Mouse (Mus musculus): ENCODE data around the gene Kctd3. TPM values are rescaled to one million over a fixed set of nuclear protein-coding genes. Genes with fewer than 3 reads are reported as not detected.
A peak's percentile ranks its signal among the peaks of the same experiment; 100 is the strongest.

Gene Kctd3
- total RNA-seq, 2 experiments from 2014 or later: 7.5 to 8.3 TPM

DNA sequence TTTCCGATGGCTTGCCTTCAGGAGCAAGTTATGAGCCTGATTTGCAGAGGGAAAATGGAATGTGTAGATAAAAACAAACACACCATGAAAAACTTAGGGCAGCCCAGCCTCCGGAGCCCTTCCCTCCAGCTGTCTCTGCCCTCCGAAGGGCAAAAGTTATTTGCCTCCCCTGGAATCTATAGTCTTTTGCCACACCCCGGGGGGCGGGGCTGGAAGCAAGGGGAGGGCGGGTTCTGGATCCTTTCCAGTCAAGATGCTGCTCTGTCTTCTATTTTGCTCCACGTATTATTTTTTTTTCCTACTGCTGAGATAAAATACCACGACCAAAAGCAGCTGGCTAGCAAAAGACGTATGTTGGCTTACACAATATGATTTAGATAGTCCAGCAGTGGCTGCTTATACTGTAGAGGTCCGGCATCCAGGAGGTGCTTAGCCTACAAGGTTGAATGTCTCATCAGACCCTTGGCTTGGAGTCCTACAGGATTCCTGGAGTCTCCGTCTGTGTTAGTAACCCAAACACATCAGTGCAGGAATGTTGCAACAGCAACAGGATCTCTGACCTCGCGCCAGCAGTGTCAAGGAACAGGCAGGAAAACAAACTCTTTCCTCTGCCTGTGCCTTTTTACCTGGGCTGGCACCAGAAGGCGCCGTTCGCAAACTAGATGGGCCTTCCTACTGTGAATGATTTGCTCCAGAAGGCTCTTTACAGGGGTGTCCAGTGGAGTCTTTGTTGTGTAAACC, 5.4 kb upstream of the Kctd3 start:
- ATAC-seq (ENCODE audit: poor library complexity, severe bottlenecking): no peak

DNA sequence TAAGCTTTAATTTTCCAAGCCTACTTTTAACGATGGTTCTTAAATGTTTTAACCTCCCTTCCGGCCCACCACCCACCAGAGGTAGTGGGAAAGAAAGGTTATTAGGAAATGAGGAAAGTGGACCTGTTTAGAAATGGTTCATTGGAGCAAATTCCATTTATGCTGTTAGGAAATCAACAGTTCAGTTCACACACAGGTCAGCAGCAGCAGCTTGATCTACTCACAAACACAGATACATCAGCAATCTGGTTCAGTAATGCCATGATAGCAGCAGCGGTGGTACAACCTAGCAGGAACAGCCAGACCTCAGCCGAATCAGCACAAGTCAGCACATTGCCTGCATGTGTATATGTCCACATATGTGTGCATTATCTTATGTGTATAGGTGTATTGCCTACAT, 3.0 kb upstream of the Kctd3 start:
- ATAC-seq (ENCODE audit: poor library complexity, severe bottlenecking): no peak

DNA sequence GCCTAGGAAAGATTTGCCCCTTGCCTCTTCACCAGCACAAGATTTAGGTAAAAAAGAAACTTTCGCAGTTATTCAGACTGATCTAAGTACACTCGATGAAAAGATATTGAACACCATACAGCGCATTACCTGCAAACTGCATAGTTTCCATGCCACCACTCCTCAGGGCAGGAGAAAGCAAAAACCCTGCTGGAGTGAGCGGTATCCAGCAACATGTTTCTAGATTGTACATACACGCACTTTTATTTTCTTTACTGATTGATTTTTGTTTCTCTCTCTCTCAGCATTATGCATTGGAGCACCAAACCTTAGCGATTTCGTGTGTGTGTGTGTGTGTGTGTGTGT, 311 bp upstream of the Kctd3 start:
- no peak; the same call in 1 of the 2 replicates for ATAC-seq (ENCODE audit: poor library complexity, severe bottlenecking)

DNA sequence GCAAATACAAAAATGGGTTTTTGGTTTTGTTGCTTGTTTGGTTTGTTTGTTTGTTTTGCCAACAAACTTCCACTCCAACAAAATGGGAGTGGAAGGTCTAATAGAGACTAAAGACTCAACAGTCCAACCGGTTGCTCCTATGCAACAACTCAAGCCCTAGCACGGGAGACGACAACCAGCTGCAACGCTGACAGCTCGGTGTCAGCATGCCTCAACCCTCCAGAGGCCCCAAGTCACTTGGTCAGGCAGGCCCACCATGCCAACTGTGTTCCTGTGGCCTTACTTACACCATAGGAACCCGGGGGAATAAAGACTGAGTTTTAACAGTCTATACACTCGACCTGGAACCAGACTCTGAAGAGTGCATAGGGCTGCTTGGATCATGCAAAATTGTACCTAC, 815 bp downstream of the Kctd3 start:
- ATAC-seq (ENCODE audit: poor library complexity, severe bottlenecking): peak; percentile 4; the same call in 1 of the 2 replicates

DNA sequence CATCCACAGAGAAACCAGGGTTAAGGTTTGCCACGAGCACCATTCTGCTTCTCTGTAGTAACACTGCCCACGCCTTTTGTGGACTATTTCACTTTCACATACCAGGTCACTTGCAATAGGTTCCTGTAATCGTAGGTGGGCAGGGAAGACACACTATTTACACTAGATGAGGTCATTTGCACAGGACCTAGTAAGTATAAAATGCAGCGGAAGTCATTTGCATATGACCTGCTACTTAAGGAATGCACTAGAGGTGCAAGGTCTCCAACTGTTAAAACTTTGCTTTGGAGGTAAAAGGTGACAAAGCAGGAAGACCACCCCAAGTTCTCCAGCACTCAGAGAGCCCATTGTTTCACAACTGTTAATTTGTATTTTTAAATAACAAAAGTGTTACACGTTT, 1.4 kb downstream of the Kctd3 start:
- ATAC-seq (ENCODE audit: poor library complexity, severe bottlenecking): no peak

DNA sequence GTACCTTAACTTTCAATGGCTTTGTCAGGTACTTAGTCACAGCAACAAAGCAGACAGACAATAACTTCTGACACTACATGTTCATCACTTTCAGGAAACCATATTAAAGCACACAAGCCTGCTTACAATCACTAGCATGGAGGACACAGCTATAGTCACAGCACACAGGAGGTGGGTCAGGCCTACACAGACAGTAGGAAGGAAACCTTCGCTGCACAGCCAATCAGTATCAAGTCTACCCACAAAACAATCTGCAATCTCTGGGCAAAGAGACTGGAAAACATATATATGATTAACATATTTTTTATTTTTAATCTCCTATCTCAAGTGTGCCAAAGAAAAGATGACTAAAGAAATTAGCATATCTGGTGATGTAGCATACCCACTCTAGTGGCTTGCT, 2.9 kb downstream of the Kctd3 start:
- no peak for ATAC-seq (ENCODE audit: poor library complexity, severe bottlenecking)

DNA sequence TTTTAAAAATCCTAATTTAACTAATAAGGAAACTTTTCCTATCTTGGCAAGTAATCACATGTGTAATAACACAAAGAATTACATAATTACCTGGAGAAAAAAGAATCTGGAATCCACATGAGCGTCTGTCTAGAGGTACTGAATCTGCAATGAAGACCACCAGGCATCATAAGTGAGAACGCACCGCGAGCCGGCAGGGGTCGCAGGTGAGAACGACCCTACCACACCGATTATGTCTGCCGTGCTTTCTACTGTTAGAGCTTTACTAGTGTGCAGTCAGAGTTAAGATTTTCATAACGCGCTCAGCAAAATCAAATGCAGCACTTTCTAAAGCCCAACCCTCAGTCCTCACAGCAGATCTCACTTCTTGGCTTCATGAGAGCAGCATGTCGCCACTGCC, 5.8 kb downstream of the Kctd3 start:
- no peak for ATAC-seq (ENCODE audit: poor library complexity, severe bottlenecking)

DNA sequence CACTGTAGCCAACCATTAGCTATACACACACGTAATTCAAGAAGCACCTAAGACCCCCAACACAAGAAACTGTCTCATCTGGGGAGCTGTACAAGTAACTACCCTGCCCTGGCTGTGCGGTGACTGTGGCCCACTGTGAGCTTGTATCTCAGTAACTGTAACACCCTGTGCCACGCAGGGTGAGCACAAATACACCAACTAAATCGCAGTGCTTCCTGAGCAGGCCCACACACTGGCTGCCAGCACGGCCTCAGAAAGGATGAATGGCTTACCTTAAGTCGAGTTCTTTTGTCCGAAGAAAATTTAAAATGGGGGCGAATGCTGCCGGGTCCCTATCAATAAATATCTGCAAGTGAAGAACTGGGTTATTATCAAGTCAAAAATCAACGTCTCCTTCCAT, 7.7 kb downstream of the Kctd3 start:
- ATAC-seq (ENCODE audit: poor library complexity, severe bottlenecking): no peak

DNA sequence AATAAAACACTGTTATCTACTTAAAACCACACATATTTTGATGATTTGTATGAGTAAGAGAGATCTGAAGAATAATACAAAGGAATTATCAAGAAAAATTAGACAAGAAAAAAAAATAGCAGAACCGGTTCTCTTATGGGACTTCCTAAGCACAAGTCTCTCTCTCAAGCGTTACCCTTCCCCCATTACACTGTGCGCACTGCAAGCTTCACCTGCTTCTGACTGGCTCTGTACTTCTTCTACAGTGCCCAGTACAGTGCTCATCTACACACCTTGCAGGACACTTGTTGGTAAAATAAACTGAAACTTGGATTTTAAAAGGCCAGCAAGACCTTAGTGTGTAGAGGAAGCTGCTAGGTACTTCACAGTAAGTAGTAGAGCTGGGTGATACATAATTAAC, 9.7 kb downstream of the Kctd3 start:
- no peak for ATAC-seq (ENCODE audit: poor library complexity, severe bottlenecking)

DNA sequence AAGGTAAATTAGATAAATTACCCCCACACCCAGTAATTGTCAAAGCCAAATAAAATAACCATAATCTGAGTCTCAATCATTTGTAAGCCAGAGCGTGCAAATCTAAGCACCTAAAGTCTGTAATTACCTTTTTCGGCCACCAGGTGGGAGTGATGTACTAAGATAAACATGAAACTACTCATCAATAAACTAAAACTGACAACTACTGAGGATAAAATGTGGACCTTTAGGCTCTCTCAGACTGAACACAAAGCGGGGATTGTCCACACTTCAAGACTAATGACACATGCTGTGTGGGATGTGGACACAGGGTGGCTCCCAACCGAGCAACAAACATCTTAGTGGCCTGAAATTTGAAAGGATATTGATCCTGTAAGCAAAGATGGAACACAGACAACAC, 14.4 kb downstream of the Kctd3 start:
- peak; percentile 65 for ATAC-seq (ENCODE audit: poor library complexity, severe bottlenecking)

DNA sequence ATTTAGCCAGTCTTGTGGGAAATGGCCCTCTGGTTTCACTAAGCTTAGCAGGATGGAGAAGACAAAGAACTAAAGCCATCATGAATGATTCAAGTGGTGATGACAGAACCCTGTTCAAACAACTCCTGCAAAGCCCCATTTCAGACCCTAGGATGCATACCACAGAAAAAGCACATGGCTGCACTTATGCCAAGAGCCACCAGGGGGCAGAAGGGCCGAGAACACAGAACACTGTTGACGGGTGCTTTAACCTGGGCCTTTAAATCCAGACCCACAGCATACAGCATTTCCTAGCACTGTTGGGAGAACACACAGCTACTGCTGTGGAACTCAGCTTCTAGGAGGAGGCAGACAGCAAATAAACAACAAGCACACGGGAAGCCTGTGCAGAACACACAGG, 27.6 kb downstream of the Kctd3 start:
- peak; percentile 90 for ATAC-seq (ENCODE audit: poor library complexity, severe bottlenecking)

DNA sequence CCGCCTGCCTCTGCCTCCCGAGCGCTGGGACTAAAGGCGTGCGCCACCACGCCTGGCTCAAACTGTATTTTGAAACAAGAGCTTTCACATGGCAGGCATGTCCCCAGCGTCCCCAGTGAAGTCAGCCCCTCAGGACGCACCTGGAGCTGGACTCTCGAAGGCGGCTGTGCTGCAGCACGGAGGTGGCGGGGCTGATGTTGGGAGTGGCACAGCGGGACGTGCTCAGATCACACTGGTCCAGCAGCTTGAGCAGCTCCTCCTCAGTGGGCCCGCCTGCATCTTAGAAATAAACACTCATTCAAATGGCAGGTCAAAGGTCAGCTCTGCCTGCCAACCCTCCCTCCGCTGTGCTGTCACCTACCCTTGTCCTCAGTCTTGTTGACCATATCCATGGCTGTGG, 33.7 kb downstream of the Kctd3 start:
- no peak for ATAC-seq (ENCODE audit: poor library complexity, severe bottlenecking)

DNA sequence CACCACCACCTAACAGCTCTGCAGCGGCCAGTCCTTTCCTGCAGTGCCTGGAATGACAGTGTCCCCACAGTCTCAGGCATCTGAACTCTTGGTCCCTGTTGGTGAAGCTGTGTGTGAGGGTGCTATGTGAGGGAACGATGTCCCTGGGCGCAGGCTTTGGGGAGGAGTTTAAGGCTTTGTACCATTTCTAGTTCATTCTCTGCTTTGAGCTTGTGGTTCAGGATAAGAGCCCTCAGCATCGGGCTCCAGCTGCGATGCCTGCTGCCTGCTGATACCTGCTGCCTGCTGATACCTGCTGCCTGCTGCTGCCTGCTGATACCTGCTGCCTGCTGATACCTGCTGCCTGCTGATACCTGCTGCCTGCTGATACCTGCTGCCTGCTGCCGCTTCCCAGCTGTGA, 34.6 kb downstream of the Kctd3 start:
- ATAC-seq (ENCODE audit: poor library complexity, severe bottlenecking): 0 out of 2 replicates have a peak, but pooled peaks have one; percentile 30

DNA sequence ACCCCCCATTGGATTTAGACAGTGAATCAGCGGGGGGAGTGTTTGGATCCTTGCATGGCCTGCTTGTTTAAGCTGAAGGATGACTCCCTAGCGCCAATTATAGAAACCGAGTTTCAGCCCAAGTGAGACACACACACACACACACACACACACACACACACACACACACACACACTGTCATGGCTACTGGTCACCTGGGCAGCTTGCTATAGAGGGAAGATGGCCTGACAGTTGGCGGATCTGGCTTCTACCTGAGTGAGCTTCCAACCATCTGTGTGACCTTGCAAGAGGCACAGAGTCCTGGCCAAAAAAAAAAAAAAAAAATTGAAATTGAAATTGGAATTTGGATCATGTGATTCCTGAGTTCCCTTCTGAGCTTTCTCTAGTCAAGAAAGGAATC, 55.1 kb downstream of the Kctd3 start:
- no peak for ATAC-seq (ENCODE audit: poor library complexity, severe bottlenecking)

DNA sequence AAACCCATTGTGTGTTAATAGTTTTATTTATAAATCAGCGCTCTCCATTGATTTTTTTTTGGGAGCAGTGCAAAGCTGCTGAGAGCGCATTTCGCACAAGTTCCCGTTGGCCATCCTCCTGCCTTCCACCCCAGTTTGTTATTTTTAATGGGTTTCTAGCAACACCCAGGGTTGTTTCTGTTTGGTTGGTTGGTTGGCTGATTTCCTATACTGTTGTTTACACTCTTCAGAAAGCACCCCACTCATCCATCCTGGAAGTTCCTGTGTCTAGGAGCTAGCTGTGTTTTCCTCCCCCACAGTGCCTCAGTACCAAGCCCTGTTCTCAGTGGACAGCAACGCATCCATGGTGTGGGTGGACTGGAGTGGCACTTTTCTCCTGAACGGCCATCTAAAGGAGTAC, 56.5 kb downstream of the Kctd3 start:
- no peak for ATAC-seq (ENCODE audit: poor library complexity, severe bottlenecking)

DNA sequence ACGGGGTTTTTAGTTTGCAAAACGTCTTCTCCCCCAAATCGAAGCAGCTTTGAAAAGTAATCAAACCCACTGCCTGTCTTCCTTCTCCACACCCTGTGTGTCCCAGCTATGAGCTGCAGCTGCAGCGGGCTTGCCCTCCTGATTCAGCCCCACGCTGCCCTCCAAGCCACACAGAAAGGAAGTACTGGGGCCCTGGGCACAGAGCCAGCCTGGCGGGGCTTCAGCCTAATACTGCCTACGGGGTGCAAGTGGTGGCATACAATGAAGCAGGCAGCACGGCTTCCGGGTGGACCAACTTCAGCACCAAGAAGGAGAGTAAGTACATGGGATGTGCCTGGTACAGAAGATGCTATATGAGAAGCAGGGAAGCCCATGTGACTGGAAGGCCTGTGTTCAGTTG, 59.4 kb downstream of the Kctd3 start:
- ATAC-seq (ENCODE audit: poor library complexity, severe bottlenecking): no peak

DNA sequence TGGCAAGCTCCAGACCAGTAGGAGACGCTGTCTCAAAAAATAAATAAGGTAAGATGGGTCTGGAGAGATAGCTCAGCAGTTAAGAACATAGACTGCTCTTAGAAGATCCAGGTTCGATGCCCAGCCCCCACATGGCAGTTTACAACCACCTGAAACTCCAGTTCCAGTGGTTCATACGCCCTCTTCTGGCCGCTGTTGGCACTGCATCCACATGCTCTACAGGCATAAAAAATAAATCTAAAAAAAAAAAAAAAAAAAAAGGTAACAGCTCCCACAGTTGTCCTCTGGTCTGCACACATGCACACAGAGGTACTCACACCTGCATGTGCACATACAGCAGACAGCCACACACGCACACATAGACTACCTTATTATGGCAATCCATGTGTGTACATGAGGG, 59.8 kb downstream of the Kctd3 start:
- ATAC-seq (ENCODE audit: poor library complexity, severe bottlenecking): no peak

DNA sequence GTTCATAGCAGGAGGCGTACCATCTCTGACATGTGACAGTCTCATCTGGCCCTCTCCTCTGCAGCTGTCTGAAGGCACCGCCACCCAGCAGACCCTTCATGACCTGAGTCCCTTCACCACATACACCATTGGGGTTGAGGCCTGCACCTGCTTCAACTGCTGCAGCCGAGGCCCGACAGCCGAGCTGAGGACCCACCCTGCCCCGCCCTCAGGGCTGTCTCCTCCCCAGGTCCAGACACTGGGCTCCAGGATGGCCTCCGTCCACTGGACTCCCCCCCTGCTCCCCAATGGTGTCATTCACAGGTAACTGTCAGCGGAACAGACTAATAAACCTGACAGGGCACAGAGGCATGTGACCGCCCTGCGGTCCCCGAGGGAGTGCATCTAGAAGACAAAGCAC, 60.8 kb downstream of the Kctd3 start:
- ATAC-seq (ENCODE audit: poor library complexity, severe bottlenecking): no peak

DNA sequence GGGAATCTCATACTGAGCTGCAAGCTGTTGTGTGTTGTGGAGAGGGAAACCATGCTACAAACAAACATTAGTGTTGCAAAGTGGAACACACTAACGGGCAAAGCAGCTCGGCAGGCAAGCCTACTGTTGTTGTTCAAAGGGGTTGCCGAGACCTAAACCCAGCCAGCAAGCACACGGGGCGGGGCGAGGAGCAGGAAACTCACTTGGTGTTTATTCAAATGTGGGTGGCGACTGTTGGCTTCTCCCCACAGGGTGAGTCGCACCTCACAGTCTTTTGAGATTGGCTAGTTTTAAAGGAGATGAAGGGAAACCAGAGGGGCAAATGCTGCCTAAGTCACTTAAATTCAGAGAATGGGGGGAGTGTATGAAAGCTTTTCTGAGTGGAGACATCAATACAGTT, 62.3 kb downstream of the Kctd3 start:
- ATAC-seq (ENCODE audit: poor library complexity, severe bottlenecking): no peak

DNA sequence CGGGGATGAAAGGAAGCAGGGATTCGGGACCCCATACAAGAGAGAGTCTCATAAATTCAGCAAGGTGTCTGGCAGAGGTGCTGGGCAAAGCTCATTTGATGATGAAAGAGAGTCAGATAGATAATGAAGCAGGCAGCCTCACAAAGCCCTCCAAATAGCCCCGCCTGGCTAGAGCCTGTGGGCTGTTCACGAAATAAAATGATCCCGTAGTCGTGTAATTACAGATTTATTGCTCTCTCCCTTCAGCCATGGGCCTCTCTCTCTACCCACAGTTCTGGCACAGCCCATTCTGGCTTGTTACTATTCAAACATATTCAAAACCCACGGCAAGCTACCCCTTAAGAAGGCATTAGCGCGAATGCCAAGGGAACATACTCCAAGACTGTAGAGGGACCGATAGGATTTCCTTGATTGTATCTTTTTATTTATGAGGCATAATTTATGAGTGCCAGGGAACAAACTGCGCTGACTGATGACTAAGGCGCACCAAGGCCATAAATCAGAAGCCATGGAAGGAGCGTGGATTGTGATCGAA, 70.3 kb downstream of the Kctd3 start:
- ATAC-seq (ENCODE audit: poor library complexity, severe bottlenecking): no peak

Data from megakaryocyte, adult 5-6 weeks (primary cell).